Mouse (Mus musculus): ENCODE results near the gene Ngdn.
"Not testable (repeated sequence)": the region's sequence is repeated elsewhere in the genome, so short reads cannot be mapped to it uniquely, and the experiment has no call there.

The Ngdn gene

DNA sequence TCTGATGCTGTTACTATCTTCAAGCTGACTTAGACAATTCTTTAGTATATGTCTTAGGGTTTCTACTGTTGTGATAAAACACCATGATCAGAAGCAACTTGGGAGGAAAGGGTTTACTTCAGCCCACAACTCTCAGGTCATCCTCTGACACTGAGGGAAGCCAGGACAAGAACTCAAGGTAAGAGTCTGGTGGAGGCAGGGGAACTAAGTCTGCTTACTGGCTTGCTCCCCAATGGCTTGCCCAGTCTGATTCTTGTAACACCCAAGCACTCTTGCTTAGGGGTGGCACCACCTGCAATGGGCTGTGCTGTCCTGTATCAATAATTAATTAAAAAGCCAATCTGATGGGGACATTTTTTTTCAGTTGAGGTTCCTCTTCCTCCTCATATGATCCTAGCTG is 16.6 kb upstream of the Ngdn start:
- DNase-seq (ENCODE audit: low read depth in 1 of 2, low spot score in 2 of 2) = no peak

DNA sequence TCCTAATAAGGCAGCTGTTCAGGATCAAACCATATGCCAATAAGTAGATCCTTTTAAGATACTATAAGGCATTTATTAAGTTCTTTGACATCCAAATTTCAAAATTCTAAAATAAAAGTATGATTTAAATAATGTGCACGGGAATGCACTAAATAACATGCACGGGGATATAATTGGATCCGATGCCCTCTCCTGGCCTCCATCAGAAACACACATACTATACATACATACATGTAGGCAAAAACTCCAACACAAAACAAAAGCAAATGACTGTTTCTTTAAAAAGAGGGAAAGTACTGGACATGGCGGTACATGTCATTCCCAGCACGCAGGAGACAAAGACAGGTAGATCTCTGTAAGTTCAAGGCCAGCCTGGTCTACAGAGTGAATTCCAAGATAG is 15.4 kb upstream of the Ngdn start:
- not testable (repeated sequence) for DNase-seq (ENCODE audit: low read depth in 1 of 2, low spot score in 2 of 2)

DNA sequence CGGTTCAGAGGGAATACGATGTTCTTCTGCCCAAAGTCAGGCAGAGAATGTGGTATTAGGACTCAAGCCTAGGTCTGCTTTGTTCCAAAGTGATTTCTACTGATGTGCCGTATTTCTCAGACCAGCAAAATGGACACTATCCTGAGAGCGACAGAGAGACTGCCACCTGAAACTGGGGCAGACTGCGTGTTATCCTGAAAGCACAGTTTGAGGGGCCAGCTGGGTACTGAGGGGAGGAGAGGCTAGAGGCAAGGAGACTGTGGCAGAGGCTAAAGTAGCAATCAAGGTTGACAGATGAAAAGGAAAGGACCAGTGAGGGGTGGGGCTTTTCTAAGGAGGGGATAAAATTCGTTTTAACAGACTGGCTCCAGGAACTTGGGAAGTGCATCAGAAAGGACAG is 14.4 kb upstream of the Ngdn start:
- DNase-seq (ENCODE audit: low read depth in 1 of 2, low spot score in 2 of 2) = no peak

DNA sequence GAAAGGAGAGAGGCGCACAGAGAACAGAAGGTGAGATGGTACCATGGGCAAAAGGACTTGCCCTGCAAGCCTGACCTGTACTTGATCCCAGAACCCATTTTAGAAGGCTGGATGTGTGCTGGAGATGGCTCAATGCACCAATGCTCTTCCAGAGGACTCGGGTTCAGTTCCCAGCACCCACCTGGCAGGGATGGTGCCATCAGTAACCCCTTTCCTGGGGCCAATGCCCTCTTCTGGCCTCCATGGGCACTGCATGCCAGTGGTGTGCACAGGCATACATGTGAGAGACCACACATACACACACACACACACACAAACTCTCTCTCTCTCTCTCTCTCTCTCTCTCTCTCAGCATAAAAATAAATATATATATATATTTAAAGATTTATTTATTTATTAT is 13.8 kb upstream of the Ngdn start:
- DNase-seq (ENCODE audit: low read depth in 1 of 2, low spot score in 2 of 2) = no peak

DNA sequence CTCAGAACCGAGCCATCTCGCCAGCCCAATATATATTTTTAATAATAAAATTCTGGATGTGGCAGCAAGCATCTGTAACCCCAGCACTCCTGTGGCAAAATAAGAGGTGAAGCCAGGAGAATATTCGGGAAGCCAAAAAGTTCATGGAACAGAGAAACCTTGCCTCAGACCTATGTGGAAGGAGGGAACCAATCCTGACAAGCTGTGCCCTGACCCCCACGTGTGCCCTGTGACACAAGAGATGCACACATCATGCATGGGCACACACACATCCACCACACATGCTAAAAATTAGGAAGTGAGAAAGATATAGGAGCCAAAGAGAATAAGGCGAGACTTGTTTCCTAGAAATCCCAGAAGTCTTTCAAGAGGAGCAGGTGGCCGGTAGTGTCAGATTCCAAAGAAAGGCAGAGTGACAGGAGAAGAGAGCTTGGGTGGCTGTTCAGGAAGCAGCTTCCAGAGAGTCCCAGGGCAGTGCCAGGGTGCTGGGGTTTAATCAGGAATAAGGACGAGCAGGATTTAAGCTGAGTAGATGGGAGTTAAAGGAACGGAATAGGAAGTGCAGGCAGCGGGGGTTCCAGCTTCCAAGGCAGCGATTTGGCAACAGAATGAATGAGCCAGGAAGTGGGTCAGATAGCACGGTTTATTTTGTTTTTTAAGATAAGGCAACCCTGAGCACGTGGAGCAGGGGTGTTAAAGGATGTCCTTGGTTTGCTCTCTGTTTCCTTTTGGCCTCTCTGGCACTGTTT is 13.1 kb upstream of the Ngdn start:
- no peak for DNase-seq (ENCODE audit: low read depth in 1 of 2, low spot score in 2 of 2)

DNA sequence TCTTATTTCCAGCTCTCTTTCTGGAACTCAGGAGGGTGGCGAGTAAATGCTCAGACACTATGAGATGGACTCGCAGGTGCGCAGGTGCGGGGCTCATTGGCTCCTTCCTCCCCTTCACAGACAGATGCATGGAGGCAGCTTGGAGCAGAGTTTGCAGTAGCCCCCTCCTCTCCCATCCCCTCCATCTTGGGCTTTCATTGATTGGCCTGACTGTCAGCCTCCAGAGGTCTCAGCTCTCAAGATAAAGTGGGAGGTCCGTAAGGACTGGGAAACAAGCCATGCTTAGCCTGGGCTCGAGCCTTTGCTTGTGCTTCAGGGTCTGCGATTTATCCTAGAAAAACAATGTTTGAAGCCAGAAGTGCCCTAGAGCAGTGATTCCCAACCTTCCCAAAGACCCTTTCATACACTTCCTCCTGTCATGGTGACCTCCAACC is 12.6 kb upstream of the Ngdn start:
- no peak for DNase-seq (ENCODE audit: low read depth in 1 of 2, low spot score in 2 of 2)

DNA sequence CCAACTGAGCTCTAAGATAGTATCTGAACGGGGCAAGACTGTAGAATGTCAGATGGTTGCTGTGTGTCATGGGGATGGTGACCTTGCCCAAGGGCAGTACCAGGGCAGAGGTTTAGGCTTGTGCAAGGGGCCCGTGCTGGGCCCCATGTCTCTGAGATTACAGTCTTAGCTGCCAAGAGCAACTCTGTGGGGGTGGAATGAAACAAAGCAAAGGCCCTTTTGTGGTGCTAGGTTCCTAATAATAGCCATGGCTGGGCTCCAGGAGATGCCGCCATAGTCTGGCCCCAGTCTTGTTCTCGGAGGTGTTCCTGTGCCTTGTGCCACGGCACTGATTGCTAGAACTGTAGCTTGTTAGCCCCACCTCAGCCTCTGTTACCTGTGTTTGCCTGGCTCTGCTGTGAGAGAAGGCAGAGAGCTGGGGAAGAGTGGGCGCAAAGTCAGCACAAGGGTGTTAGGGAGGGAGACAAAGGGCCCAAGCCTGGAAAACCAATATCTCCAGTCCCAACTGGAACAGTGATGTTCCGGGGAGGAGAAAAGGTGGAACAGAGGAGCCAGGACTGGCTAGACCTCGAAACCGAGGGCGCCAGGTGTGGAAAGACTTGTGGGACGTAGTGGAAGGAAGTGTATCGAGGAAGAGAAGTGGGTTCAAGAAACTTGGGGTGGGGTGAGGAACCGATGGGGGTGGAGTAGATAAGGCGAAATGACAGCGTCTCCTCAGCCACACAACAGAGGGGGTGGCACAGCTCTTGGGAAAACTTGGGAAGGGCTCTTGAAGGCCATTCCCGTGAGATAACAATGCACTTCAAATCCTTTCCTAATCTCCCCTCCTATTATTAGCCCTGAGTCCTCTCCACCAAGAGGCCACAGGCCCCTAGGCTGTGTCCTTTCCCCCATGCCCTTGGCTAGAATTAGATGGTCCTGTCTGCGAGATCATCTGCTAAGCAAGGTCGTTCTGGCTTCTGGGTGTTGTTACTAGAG is 11.1 kb upstream of the Ngdn start:
- DNase-seq (ENCODE audit: low read depth in 1 of 2, low spot score in 2 of 2) = no peak

DNA sequence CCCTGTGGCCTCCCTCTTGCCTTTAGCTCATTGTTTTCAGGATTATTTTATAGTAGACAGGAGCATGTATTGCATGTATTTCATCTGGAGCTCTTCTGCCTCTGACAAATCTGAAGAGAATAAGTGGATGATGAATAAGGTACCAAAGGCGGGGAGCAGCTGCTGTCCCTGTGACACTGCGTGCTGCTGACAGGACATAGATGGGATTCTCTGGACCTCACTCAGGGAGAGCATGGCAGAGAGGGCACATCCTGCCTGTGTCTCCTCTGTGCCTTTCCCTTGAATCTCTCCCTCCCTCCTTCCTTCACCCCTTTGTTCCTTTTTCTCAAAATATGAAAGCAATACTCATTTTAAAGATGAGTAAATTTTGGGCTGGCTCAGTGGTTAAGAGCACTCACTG is 9.7 kb upstream of the Ngdn start:
- DNase-seq (ENCODE audit: low read depth in 1 of 2, low spot score in 2 of 2) = no peak

DNA sequence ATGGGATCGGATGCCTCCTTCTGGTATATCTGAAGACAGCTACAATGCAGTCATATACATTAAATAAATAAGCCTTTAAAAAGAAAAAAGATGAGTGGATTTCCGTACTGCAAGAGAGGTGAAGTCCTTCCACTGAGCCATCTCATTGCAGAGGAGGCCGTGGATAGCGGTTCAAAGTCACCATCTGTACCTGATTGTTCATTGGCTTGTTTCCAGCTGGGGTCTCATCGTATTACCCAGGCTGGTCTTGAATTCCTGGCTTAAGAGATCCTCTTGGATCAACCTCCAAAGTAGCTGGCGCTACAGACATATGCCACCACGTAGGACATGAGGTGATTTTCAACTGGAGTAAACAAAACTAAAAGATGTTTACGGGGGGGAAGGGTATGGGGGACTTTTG is 9.3 kb upstream of the Ngdn start:
- no peak for DNase-seq (ENCODE audit: low read depth in 1 of 2, low spot score in 2 of 2)

DNA sequence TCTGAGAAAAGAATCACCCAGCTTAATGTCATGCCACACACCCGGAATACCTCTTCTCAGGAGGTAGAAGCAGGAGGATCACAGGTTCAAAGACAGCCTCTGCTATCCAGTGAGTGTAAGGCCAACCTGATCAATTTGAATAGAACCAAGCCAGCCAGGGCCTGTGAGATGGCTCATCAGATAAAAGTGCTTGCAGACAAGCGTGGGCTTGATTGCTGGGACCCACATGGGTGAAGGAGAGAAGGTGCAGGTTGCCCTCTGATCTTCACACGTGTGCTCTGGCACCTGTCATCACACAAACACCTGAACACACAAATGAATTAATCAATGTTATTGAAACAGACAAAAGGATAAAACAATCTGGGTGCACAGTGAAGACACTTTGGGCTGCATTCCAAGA is 8.7 kb upstream of the Ngdn start:
- no peak for DNase-seq (ENCODE audit: low read depth in 1 of 2, low spot score in 2 of 2)

DNA sequence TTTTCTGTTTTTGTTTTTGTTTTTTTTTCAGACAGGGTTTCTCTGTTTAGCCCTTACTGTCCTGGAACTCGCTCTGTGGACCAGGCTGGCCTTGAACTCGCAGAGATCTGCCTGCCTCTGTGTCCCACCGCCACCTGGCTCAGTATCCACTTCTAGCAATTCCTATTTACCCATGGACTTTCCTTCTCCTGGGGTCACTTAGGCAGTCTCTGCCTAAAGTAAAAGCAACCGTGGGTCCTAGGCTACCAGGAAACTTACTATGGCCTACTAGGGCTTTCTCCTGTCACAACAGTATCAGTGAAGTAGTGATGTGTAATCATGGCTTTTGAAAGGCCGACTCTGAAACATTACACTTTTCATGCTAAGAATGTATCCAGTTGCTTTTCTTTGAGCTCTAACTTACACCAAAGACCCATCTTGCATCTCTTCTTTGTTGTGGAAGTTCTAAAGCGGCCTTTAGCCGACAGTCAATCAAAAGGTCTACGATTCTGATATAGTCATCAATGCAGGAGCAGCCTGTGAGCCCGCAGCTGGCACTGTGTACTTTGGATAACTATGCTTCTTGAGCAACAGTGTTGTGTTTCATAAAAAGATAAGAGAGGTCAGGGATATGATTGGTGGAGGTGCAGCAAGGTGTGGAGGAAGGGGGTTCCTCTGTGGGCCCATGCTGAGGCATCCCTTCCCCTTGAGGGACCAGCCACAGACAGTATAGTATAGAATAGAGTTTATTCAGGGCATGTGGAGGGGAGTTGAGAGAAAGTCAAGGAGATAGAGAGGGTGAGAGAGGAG is 7.9 kb upstream of the Ngdn start:
- DNase-seq (ENCODE audit: low read depth in 1 of 2, low spot score in 2 of 2) = no peak

DNA sequence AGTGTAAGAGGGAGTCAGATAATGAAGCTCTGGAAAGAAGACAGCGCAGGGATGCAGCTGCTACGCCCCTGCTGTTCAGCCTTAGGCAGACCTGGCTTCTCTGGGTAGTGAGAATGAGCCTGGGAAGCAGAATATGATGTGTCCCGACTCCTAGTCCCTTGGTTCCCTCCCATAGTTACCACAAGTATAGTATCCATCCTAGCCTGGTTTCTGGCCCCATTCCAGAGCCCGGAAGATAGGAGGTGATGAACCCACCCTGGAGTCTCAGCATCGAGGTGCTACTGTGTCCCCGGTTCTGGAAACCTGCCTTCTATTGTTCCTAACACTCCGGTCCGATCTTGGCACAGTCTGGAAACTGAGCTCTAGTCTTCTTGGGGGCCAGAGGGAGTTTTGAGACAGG is 6.8 kb upstream of the Ngdn start:
- DNase-seq (ENCODE audit: low read depth in 1 of 2, low spot score in 2 of 2) = no peak

DNA sequence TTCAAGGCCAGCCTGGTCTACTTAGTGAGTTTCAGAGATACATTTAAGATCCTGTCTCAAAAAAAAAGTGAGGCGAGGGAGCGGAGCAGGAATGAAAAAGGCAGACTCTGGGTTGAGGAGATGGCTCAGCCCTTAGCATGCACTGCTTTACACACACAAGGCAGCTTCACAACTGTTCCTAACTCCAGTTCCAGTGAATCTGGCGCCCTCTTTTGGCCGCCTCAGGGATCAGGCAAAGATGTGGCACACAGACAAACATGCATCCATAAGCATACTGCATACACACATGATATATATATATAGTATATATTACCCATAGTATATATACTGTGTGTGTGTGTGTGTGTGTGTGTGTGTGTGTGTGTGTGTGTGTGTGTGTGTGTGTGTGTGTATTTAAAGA is 4.1 kb upstream of the Ngdn start:
- DNase-seq (ENCODE audit: low read depth in 1 of 2, low spot score in 2 of 2) = no peak

DNA sequence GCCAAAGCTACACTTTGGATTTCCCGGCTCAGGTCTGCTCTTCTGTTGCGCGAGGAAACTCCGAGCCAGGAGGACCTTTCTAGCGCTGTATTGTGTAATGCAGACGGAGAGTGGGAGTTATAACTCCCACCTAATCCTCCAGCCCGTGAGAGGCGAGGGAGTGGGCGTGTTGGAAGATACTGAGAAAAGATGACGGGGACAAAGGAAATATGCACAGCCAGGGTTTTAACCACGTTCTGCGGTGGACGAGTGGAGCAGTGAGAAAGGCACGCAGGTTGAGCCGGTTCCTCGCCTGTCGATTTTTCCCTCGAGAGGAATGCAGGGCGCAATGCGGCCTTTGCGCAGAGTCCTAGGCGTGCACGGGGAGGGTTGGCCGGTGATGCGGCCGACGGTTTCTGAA is 663 bp upstream of the Ngdn start:
- DNase-seq (ENCODE audit: low read depth in 1 of 2, low spot score in 2 of 2) = peak in 1 of 2 experiments; percentile 0

DNA sequence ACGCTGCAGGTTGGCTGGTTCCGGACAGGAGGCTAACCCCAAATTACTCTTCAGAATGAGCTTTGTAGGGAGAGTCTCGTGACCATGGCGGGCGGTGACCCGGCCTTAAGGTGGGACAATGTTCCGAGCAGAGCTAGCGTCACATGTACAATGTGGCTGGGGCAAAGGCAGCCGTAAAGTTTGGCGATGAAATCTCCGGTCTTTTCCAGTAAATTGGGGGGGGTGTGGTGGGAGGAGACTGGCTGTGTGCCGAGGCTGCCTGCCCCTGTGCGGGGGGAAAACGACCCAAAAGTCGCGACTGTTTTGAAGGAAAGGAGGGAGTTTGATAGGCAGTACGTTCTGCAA is 485 bp downstream of the Ngdn start:
- DNase-seq (ENCODE audit: low read depth in 1 of 2, low spot score in 2 of 2) = no peak

DNA sequence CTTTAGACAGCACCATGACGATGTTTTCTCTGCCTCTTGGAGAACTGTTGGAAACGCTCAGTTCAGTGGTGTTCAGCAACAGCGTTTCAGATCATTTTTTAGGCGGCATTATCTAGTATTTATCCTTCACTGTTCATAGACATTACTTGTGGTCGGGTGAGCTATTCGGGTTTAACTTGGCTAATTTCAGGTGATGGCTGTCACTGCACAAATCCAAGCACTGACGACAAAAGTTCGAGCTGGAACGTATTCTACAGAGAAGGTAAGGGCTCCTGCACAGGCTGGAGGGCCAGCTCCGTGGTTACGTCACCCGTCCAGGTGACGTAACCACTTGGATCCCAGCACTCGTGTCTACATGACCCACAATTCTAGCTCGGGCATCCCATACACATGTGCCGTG is 1.6 kb downstream of the Ngdn start:
- DNase-seq (ENCODE audit: low read depth in 1 of 2, low spot score in 2 of 2) = no peak

DNA sequence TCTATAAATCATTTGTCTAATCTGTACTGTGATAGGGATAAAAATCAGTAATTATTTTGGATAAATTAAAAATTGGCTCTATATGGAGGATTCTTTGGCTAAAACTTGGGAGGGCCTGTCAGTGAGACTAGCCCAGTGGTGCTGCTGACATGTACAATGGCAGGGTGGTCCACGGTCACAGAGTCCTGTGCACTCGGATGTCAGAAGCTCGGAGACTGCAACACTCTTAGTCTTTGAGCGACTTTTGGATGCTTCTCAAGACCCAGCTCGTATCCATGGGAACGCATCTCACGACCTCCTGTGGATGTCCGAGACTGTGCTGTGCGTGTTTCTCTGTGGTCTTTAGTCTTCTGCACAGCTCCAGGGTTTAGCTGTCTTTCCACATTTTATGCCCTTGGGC is 5.1 kb downstream of the Ngdn start:
- DNase-seq (ENCODE audit: low read depth in 1 of 2, low spot score in 2 of 2) = no peak

DNA sequence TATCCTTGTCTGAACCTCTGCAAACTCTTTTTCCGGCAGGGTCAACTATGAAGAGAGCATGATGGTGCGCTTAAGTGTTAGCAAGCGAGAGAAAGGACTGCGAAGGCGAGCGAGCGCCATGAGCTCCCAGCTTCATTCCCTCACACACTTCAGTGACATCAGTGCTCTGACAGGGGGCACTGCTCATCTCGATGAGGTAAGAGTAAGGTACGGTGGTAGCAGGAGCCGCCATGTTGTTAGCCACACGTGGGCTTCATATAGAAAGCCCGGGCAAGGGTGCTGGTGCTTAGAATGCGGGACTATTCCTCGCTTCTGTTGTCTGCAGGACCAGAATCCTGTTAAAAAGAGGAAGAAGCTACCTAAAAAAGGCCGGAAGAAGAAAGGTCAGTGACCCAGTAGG is 7.8 kb downstream of the Ngdn start:
- DNase-seq (ENCODE audit: low read depth in 1 of 2, low spot score in 2 of 2) = no peak

DNA sequence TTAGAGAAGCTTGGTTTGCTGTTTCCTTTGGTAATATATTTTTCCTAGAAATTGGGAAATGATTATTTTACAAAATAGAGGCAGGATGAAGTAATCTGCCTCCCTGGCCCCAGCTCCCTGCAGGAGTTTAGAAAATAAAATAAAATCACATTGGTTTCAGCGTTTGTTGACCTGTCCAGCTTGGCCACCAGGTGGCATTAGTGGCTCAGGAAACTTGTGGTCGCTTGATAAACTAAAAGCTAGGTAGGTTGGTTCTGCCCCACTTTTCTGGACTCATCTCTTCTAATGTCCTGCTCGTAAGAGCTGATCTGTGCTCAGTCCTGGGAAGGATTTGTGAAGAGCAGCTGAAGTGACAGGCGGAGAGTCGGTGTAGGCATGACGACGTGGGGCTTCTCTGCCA is 9.0 kb downstream of the Ngdn start:
- DNase-seq (ENCODE audit: low read depth in 1 of 2, low spot score in 2 of 2) = peak in 1 of 2 experiments; percentile 9

DNA sequence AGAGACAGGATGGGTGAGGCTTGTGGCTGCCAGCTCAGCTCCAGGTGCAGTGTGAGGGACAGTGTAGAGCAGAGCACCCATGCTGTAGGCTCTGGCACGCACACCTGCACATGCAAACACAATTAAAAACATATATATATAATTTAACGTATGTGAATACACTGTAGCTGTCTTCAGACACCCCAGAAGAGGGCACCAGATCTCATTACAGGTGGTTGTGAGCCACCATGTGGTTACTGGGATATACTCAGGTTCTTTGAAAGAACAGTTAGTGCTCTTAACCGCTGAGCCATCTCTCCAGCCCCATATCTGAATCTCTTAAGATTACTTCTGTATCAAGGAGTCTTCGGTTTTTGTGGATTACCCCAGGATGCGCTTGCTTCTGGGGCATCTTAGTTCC is 10.3 kb downstream of the Ngdn start:
- no peak for DNase-seq (ENCODE audit: low read depth in 1 of 2, low spot score in 2 of 2)

DNA sequence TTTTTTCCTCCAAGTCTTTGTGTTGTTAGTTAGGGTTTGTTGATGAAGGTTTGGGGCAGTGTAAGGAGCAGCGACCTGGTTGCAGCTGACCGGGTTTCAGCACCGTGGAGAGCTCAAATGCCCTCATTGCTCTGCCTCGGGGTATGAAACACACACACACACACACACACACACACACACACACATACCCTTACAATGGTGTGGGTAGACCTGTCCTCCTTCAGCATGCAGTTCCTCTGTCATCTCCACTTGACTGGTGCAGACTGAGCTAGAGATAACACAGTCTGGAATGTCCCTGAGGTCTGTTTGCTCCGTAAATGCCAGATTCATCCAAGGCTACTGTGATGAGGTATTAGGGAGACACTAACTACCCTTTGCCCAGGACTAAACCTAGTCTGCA is 12.0 kb downstream of the Ngdn start:
- DNase-seq (ENCODE audit: low read depth in 1 of 2, low spot score in 2 of 2) = no peak

DNA sequence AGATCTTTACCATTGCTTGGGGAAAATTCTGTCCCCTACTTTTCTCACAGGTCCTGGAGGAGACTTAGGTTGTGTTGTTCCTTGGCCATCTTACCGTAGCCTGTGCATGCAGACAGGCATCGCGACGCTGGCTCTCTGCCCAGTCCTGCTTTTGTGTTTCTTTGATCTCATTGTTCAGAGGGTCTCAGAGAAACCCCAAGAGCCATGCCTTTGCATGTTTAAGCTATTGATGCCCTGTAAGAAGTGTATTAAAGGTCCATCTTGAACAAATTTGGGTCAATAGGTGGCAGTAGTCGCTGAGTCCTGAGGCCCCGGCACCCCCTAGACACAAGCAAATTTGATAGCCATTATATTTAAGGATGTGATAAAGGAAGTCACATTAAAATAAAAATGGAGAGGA is 12.4 kb downstream of the Ngdn start:
- DNase-seq (ENCODE audit: low read depth in 1 of 2, low spot score in 2 of 2) = no peak
